Mouse (Mus musculus): ENCODE results near the gene Hs6st3. TPM values are rescaled to one million over a fixed set of nuclear protein-coding genes. Genes with fewer than 3 reads are reported as not detected.

Gene Hs6st3
- polyA plus RNA-seq, 1 experiment from 2014 or later: 1.0 TPM

DNA sequence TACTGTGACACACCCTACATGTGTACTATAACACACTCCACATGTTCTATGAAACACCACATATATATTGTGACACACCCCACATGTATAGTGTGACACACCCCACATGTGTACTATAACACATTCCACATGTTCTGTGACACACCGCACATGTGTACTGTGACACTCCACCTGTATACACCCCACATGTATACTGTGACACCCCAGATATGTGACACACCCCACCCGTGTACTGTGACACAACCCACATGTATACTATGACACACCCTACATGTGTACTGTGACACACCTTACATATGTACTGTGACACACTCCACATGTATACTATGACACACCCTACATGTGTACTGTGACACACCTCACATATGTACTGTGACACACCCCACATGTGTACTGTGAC, 10.8 kb upstream of the Hs6st3 start:
- ChIA-PET CTCF (no interaction called here), POLR2A (no interaction called here)

DNA sequence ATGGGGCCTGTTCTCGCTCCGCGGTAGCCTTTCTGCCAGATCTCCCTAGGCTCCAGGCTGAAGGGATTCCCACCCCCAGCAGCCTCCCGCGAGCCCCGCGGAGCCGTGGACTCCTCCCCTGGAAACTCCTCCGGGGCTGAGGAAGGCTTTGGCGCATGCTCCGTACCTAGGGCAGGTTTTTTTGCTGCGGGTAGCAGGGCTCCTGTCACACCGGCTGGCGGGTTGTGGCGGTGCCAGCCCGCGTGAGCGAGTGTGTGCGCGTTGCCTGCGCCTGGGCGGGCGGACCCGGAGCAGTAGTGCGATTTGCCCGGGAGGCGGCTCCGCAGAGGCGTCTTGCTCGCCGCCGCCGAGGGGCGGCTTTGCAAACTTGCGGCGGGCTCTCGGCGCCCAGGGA, 632 bp upstream of the Hs6st3 start:
- TF ChIP-seq CTCF (IDR thresholded peaks at IDR 0.05): no peak
- DNase-seq (ENCODE audit: low read depth, low spot score) (peak; percentile 6), ATAC-seq (peak; percentile 85)
- in situ Hi-C loops (cut with MboI; ENCODE audit: low pct_unique_long_range_greater_than_20kb): no loop called here
- peaks cover 50% of the 10 kb centered on the region for H3K27me3 ChIP-seq
- POLR2A ChIA-PET: interaction anchor here (0.6 kb wide), 1 partner anchor 171 kb away, joined by 3 read pairs; no protein-coding TSS in a partner anchor
- CTCF ChIA-PET: no interaction called here

More for the DNA sequence above, 10.8 kb upstream of the Hs6st3 start:
- peaks cover 17% of the 10 kb centered on the region for H3K27me3 ChIP-seq
- in situ Hi-C loops (cut with MboI; ENCODE audit: low pct_unique_long_range_greater_than_20kb): no loop called here
- ATAC-seq (no peak), DNase-seq (ENCODE audit: low read depth, low spot score) (no peak)
- no peak for TF ChIP-seq CTCF (IDR thresholded peaks at IDR 0.05)

GRCm38 (mm10) chr14:119138786-119139100, 602 bp downstream of the Hs6st3 start:
- H3K27me3 ChIP-seq: peaks cover 48% of the 10 kb centered on the region
- ATAC-seq (no peak), DNase-seq (ENCODE audit: low read depth, low spot score) (no peak)
- POLR2A ChIA-PET: no interaction called here
- TF ChIP-seq CTCF (IDR thresholded peaks at IDR 0.05): no peak
- CTCF ChIA-PET: interaction anchor here (1.2 kb wide), 1 partner anchor 17 kb away, joined by 3 read pairs; no protein-coding TSS in a partner anchor
- in situ Hi-C loops (cut with MboI; ENCODE audit: low pct_unique_long_range_greater_than_20kb): no loop called here

- TF ChIP-seq CTCF (IDR thresholded peaks at IDR 0.05): no peak
- ATAC-seq (no peak), DNase-seq (ENCODE audit: low read depth, low spot score) (no peak)
- in situ Hi-C loops (cut with MboI; ENCODE audit: low pct_unique_long_range_greater_than_20kb): no loop called here
- POLR2A ChIA-PET: interaction anchor here (0.5 kb wide), 1 partner anchor 35 kb away, joined by 4 read pairs; no protein-coding TSS in a partner anchor
- peaks cover 43% of the 10 kb centered on the region for H3K27me3 ChIP-seq
- CTCF ChIA-PET: interaction anchor here (1.2 kb wide), 1 partner anchor 17 kb away, joined by 3 read pairs; no protein-coding TSS in a partner anchor
Measured at GRCm38 (mm10) chr14:119139381-119139950, 1.3 kb downstream of the Hs6st3 start.

GRCm38 (mm10) chr14:119153088-119153487, 14.9 kb downstream of the Hs6st3 start:
- DNase-seq (ENCODE audit: low read depth, low spot score) (no peak), ATAC-seq (no peak)
- ChIA-PET CTCF (no interaction called here), POLR2A (no interaction called here)
- peaks cover 11% of the 10 kb centered on the region for H3K27me3 ChIP-seq
- in situ Hi-C loops (cut with MboI; ENCODE audit: low pct_unique_long_range_greater_than_20kb): no loop called here
- no peak for TF ChIP-seq CTCF (IDR thresholded peaks at IDR 0.05)

DNA sequence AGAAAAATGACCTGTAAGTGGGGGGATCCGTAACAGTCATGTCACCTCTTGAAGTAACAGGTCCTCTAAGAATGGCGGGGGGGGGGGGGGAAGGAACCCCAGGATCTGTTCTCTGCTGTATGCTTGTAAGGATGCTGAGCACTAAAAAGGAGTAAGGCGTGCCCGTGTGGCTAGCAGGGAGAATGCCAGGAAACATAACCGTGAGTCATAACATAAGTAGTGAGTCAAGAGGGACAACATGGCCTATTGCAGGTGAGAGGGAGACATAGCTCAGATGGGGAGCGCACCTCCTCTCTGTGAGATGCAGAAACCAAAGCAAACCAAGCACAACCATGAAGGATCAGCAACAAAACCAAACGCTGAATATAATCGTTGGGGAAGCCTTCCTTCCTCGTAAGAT, 55.8 kb downstream of the Hs6st3 start:
- in situ Hi-C loops (cut with MboI; ENCODE audit: low pct_unique_long_range_greater_than_20kb): no loop called here
- no peak for DNase-seq (ENCODE audit: low read depth, low spot score)
- ATAC-seq: no peak
- H3K27me3 ChIP-seq: no peaks in the 10 kb centered on the region
- TF ChIP-seq CTCF (IDR thresholded peaks at IDR 0.05): no peak
- ChIA-PET POLR2A (interaction anchor here (0.6 kb wide), 1 partner anchor 604 kb away, joined by 3 read pairs; no protein-coding TSS in a partner anchor), CTCF (no interaction called here)

- in situ Hi-C loops (cut with MboI; ENCODE audit: low pct_unique_long_range_greater_than_20kb): no loop called here
- no peak for TF ChIP-seq CTCF (IDR thresholded peaks at IDR 0.05)
- ATAC-seq (no peak), DNase-seq (ENCODE audit: low read depth, low spot score) (no peak)
- ChIA-PET POLR2A (no interaction called here), CTCF (no interaction called here)
- H3K27me3 ChIP-seq: peaks cover 9% of the 10 kb centered on the region
Measured at GRCm38 (mm10) chr14:119203508-119203907, 65.4 kb downstream of the Hs6st3 start.

DNA sequence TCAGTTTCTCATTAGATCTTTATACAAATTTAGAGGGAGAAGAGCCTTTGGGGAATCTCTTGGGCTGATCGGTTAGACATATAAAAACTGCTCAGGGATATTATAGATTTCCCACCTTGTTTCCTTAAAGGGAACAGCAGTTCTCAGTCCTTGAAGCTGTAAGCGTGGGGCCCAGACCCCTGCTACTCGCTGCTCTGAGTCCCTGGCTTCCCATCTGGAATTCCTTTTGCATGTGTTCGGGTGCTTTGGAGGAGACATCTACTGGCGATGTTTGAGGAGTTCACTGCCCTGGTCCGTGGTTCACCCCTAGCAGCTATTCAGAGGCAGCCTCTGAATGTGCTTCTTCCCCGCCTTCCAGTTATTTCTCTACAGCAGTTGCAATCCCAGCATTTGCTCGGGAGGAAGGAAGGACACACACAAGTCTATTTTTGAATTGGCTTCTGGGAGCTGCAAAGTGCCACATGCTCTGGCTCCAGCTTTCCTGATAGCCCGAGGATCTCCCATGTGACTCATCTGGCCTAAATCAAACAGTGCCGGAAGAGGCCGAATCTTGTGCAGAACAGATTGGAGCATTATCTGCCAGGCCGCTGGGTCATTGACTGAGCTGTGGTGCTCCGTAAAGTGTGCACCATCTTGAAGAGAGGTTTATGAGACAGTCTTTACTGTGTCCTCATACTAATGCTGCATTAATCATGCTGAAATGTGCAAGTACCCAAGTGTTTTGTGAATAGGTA, 77.6 kb downstream of the Hs6st3 start:
- no peak for TF ChIP-seq CTCF (IDR thresholded peaks at IDR 0.05)
- ChIA-PET POLR2A (no interaction called here), CTCF (no interaction called here)
- in situ Hi-C loops (cut with MboI; ENCODE audit: low pct_unique_long_range_greater_than_20kb): no loop called here
- ATAC-seq: no peak
- no peak for DNase-seq (ENCODE audit: low read depth, low spot score)
- peaks cover 3% of the 10 kb centered on the region for H3K27me3 ChIP-seq

DNA sequence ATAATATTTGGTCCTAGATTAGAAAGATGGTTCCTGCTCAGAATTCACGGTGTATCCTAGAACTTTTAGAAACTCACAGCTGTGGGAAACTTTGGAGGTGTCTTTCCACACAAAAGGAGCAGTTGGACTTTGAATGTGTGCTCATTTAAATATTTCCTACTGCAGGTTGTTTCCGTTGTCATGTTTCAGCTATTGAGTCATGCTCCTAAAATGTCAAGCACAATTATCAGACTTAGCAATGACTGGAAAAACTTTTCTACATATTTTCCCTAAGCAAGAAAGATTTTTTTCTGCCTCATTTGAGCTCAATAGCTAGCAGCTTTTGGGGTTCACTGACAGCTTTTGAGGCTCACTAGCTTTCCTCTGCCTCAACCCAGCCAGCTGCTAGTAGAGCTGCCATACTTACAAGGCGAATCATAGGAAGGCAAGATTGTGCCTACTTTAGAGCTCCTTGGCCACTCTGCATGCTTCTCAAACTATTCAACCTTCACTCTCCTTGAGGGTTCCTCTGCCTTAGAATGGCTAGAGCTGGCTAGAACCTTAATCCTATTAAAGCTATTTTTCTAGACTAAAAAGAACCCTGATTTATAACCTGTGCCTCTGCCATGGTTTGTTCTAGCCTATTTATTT, 89.7 kb downstream of the Hs6st3 start:
- H3K27me3 ChIP-seq: no peaks in the 10 kb centered on the region
- ATAC-seq (peak; percentile 93), DNase-seq (ENCODE audit: low read depth, low spot score) (peak; percentile 27)
- ChIA-PET POLR2A (no interaction called here), CTCF (no interaction called here)
- TF ChIP-seq CTCF (IDR thresholded peaks at IDR 0.05): no peak
- in situ Hi-C loops (cut with MboI; ENCODE audit: low pct_unique_long_range_greater_than_20kb): no loop called here

DNA sequence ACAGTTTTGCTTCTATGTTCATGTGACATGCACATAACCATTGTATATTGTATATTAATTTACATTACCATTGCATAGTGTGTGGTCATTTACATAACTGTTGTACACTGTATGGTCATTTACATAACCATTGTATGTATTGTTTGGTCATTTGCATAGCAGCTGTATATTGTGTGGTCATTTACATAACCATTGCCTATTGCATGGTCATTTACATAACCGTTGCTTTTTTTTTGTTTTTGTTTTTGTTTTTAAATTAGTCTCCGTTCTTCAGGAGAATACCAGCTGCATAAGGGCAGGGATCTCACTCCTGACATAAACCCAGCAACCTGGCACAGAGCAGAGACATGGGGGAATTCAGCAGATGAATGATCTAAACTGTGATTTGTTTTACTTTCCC, 95.5 kb downstream of the Hs6st3 start:
- ATAC-seq: no peak
- POLR2A ChIA-PET: no interaction called here
- DNase-seq (ENCODE audit: low read depth, low spot score): no peak
- in situ Hi-C loops (cut with MboI; ENCODE audit: low pct_unique_long_range_greater_than_20kb): no loop called here
- no peaks in the 10 kb centered on the region for H3K27me3 ChIP-seq
- no peak for TF ChIP-seq CTCF (IDR thresholded peaks at IDR 0.05)
- CTCF ChIA-PET: no interaction called here

GRCm38 (mm10) chr14:119247131-119247530, 109.0 kb downstream of the Hs6st3 start:
- no peak for TF ChIP-seq CTCF (IDR thresholded peaks at IDR 0.05)
- in situ Hi-C loops (cut with MboI; ENCODE audit: low pct_unique_long_range_greater_than_20kb): no loop called here
- ChIA-PET POLR2A (no interaction called here), CTCF (no interaction called here)
- H3K27me3 ChIP-seq: peaks cover 2% of the 10 kb centered on the region
- no peak for ATAC-seq
- no peak for DNase-seq (ENCODE audit: low read depth, low spot score)
